Mouse (Mus musculus) erythroblast, embryonic 14.5 days (primary cell): Measurements from ENCODE around the gene Thra.

ENCODE experiments used
- GATA1 ChIP-seq: IDR thresholded peaks from 2 replicates; pipeline ENCODE4 v1.6.1; 2012; ENCODE audit warnings: low read length, inconsistent platforms, mixed read lengths
- TAL1 ChIP-seq: IDR thresholded peaks from 3 replicates; pipeline ENCODE4 v1.6.1; 2012; ENCODE audit warnings: low read length, inconsistent platforms, mixed read lengths

DNA sequence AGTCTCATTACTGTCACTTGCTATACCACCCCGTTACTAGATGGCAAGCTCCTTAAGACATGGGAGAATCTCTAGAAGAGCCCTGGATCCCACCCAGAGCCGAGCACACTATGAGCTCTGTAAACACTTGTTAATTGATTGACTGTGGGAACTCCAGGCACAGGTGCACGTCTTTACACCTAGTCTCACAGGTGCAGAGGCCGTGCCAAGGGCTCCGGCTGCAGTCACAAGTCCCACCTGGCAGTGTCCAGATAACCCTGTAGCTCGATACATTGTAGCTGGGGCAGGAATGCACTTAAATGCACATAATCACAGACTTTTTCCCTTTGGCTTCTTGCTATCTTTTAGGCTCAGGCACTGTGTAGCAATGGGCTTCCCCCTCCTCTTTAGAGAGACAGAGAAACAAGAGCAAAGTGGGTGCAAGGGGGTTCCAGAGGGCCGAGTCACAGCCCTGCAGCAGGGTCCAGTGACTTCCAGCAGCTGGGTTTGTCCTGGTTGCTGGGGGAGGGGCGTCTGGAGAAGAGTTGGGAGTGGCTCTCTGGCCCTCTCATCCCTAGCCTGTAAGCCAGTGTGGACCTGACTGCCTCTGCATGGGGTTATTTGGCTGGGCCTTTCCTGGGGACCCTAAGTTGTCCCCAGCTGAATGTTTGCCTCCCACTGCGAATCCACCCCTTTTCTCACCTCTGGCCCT is 3.4 kb downstream of the Thra start:
- TF ChIP-seq GATA1 (no peak), TAL1 (no peak)
